Mouse (Mus musculus): ENCODE measurements around the gene Gm614. TPM values are rescaled to one million over a fixed set of nuclear protein-coding genes. Genes with fewer than 3 reads are reported as not detected.

The Gm614 gene
- polyA plus RNA-seq, 1 experiment from 2014 or later = not detected

GRCm38 (mm10) chrX:101290111-101290510, 26.3 kb upstream of the Gm614 start:
- H3K36me3 ChIP-seq (ENCODE audit: insufficient read depth) = peaks cover 87% of the 10 kb centered on the region
- no peak for ATAC-seq (ENCODE audit: insufficient read depth)
- 79% methylated on average over 10 of the region's 10 CpGs for WGBS

DNA sequence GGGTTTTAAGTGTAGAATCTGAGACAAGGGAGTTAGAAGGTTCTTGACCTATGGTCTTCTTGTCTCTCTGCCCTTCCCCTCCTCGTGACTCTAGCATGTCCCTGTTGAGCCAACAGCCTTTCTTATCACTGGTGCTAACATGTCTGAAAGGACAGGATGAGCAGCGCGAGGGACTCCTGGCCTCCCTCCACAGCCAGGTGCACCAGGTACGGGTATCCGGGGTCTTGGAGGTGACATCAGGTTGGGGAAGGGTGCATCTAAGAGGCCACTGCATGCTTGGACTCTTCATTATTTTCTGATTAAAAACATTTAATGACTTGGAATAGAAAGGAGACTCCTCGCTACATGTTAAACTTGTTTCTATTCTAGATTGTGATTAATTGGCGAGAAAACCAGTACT, 25.2 kb upstream of the Gm614 start:
- Histone ChIP-seq H3K9me3 (ENCODE audit: low read depth, low read length) (no peaks in the 10 kb centered on the region), H3K27me3 (ENCODE audit: insufficient read depth, low read length) (no peaks in the 10 kb centered on the region), H3K27ac (ENCODE audit: low read depth) (no peak overlapping the region), H3K4me1 (ENCODE audit: insufficient read depth) (no peaks in the 10 kb centered on the region), H3K4me3 (ENCODE audit: low read depth, low read length) (no peak overlapping the region), H3K9ac (no peak overlapping the region), H3K36me3 (ENCODE audit: insufficient read depth) (peaks cover 84% of the 10 kb centered on the region), H3K4me2 (no peak overlapping the region)
- DNase-seq = no peak
- TF ChIP-seq CTCF (IDR thresholded peaks at IDR 0.05; ENCODE audit: low read depth) = no peak
- no peak for ATAC-seq (ENCODE audit: insufficient read depth)
- WGBS = 89% methylated on average over 7 of the region's 7 CpGs

More at GRCm38 (mm10) chrX:101290111-101290510, 26.3 kb upstream of the Gm614 start:
- Histone ChIP-seq H3K9me3 (ENCODE audit: low read depth, low read length) (no peaks in the 10 kb centered on the region), H3K4me1 (ENCODE audit: insufficient read depth) (no peaks in the 10 kb centered on the region), H3K9ac (no peak overlapping the region), H3K27me3 (ENCODE audit: insufficient read depth, low read length) (no peaks in the 10 kb centered on the region), H3K27ac (ENCODE audit: low read depth) (no peak overlapping the region), H3K4me3 (ENCODE audit: low read depth, low read length) (no peak overlapping the region), H3K4me2 (no peak overlapping the region)
- TF ChIP-seq CTCF (IDR thresholded peaks at IDR 0.05; ENCODE audit: low read depth) = no peak
- no peak for DNase-seq

GRCm38 (mm10) chrX:101288432-101288831, 24.6 kb upstream of the Gm614 start:
- ATAC-seq (ENCODE audit: insufficient read depth) = no peak
- no peak for DNase-seq
- no peak overlapping the region for H3K9ac ChIP-seq
- peaks cover 83% of the 10 kb centered on the region for H3K36me3 ChIP-seq (ENCODE audit: insufficient read depth)
- 86% methylated on average over 6 of the region's 6 CpGs for WGBS
- no peak overlapping the region for H3K4me3 ChIP-seq (ENCODE audit: low read depth, low read length)
- H3K27me3 ChIP-seq (ENCODE audit: insufficient read depth, low read length) = no peaks in the 10 kb centered on the region
- no peak overlapping the region for H3K27ac ChIP-seq (ENCODE audit: low read depth)
- H3K4me2 ChIP-seq = no peak overlapping the region
- no peak for TF ChIP-seq CTCF (IDR thresholded peaks at IDR 0.05; ENCODE audit: low read depth)
- no peaks in the 10 kb centered on the region for H3K9me3 ChIP-seq (ENCODE audit: low read depth, low read length)
- no peaks in the 10 kb centered on the region for H3K4me1 ChIP-seq (ENCODE audit: insufficient read depth)

DNA sequence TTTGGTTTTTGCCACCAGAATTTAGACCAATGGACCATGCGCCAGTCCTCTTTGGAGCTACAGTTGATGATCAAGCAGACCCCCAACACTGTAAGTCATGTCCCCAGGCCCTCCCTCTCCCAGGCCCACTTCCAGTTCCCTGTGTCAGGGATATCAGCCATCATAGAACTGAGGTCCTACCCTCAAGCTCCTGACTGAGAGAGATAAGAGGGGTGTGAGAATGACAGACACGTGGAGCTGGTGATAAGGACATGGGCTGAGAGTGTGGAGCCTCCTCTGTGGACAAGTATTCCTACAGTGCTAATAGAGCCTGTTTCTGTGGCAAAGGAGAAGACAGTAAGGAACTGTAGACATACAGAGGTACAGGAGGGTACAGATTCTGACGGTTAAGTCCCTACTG, 23.8 kb upstream of the Gm614 start:
- no peak for TF ChIP-seq CTCF (IDR thresholded peaks at IDR 0.05; ENCODE audit: low read depth)
- Histone ChIP-seq H3K27me3 (ENCODE audit: insufficient read depth, low read length) (no peaks in the 10 kb centered on the region), H3K9ac (no peak overlapping the region), H3K4me2 (no peak overlapping the region), H3K9me3 (ENCODE audit: low read depth, low read length) (no peaks in the 10 kb centered on the region), H3K36me3 (ENCODE audit: insufficient read depth) (peaks cover 79% of the 10 kb centered on the region), H3K27ac (ENCODE audit: low read depth) (no peak overlapping the region), H3K4me1 (ENCODE audit: insufficient read depth) (no peaks in the 10 kb centered on the region), H3K4me3 (ENCODE audit: low read depth, low read length) (no peak overlapping the region)
- ATAC-seq (ENCODE audit: insufficient read depth) (no peak), DNase-seq (no peak)
- WGBS = 75% methylated on average over 3 of the region's 3 CpGs

DNA sequence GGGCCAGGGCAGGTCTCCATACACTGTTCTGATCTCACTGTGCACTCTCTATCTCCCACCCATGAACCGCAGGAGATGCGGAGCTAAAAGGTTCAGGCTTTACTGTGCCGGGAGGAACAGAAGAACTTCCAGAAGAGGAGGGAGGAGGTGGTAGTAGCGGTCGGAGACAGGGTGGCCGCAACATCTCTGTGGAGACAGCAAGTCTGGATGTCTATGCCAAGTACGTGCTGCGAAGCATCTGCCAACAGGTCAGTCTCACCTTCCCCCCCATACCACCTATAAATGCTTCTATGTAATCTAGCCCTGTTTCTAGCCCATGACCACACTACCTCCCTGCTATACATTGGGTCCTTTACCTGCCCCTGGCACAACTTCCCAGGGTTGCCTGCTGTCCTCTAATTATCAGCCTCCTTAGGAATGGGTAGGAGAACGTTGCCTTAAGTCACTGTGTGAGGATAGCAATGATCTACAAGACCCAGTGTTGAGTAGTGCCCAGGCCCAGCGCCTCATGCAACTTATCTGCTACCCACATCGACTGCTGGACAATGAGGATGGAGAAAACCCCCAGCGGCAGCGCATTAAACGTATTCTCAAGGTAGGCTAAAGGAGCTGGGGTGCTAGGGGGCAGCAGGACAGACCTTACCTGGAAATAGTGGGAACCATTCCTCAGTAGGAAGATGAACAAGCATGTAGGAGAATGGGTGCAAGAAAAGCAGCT, 22.3 kb upstream of the Gm614 start:
- no peak for TF ChIP-seq CTCF (IDR thresholded peaks at IDR 0.05; ENCODE audit: low read depth)
- DNase-seq = no peak
- no peak for ATAC-seq (ENCODE audit: insufficient read depth)
- Histone ChIP-seq H3K9me3 (ENCODE audit: low read depth, low read length) (no peaks in the 10 kb centered on the region), H3K4me2 (no peak overlapping the region), H3K27me3 (ENCODE audit: insufficient read depth, low read length) (no peaks in the 10 kb centered on the region), H3K27ac (ENCODE audit: low read depth) (no peak overlapping the region), H3K4me1 (ENCODE audit: insufficient read depth) (no peaks in the 10 kb centered on the region), H3K9ac (no peak overlapping the region), H3K4me3 (ENCODE audit: low read depth, low read length) (no peak overlapping the region), H3K36me3 (ENCODE audit: insufficient read depth) (peaks cover 83% of the 10 kb centered on the region)
- WGBS = 92% methylated on average over 14 of the region's 14 CpGs

DNA sequence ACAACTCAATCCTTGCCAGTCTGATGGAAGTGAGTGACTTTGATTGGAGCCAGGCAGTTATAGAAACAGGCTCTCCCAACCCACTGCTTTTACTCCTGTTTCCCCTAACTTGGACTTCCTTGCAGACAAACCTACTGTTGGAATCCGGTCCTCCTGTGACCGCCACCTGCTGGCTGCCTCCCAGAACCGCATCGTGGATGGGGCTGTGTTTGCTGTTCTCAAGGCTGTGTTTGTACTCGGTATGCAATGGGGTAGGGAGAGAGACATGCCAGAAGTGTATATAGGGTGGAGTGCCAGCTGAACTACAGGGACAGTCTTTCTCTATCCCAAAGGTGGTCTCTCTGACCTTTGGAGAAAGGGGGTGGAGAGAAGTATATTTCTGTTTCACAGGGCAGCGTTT, 21.7 kb upstream of the Gm614 start:
- Histone ChIP-seq H3K9ac (no peak overlapping the region), H3K4me1 (ENCODE audit: insufficient read depth) (no peaks in the 10 kb centered on the region), H3K27me3 (ENCODE audit: insufficient read depth, low read length) (no peaks in the 10 kb centered on the region), H3K4me3 (ENCODE audit: low read depth, low read length) (no peak overlapping the region), H3K36me3 (ENCODE audit: insufficient read depth) (peaks cover 83% of the 10 kb centered on the region), H3K27ac (ENCODE audit: low read depth) (no peak overlapping the region), H3K9me3 (ENCODE audit: low read depth, low read length) (no peaks in the 10 kb centered on the region), H3K4me2 (no peak overlapping the region)
- peak; percentile 76 for DNase-seq
- peak; percentile 81 for TF ChIP-seq CTCF (IDR thresholded peaks at IDR 0.05; ENCODE audit: low read depth)
- WGBS = 24% methylated on average over 6 of the region's 6 CpGs
- ATAC-seq (ENCODE audit: insufficient read depth) = peak; percentile 38; the same call in 1 of the 2 replicates

- Histone ChIP-seq H3K4me2 (no peak overlapping the region), H3K27ac (ENCODE audit: low read depth) (no peak overlapping the region), H3K9me3 (ENCODE audit: low read depth, low read length) (no peaks in the 10 kb centered on the region), H3K27me3 (ENCODE audit: insufficient read depth, low read length) (no peaks in the 10 kb centered on the region), H3K36me3 (ENCODE audit: insufficient read depth) (peaks cover 78% of the 10 kb centered on the region), H3K9ac (no peak overlapping the region), H3K4me1 (ENCODE audit: insufficient read depth) (no peaks in the 10 kb centered on the region), H3K4me3 (ENCODE audit: low read depth, low read length) (no peak overlapping the region)
- TF ChIP-seq CTCF (IDR thresholded peaks at IDR 0.05; ENCODE audit: low read depth) = no peak
- 76% methylated on average over 6 of the region's 6 CpGs for WGBS
- ATAC-seq (ENCODE audit: insufficient read depth) = no peak
- DNase-seq = no peak
Observed at GRCm38 (mm10) chrX:101282813-101283212, 19.0 kb upstream of the Gm614 start.

Data from lung, embryonic 14.5 days (tissue).